Mouse (Mus musculus) NIH3T3 (cell line): ENCODE data around the gene Cyp4a31.
"Not testable (repeated sequence)": the region's sequence is repeated elsewhere in the genome, so short reads cannot be mapped to it uniquely, and the experiment has no call there.

Experiments
- DNase-seq: peaks from one replicate; pipeline ENCODE4 v3.0.0-alpha.2; 2012; ENCODE audit warnings: low read depth

The Cyp4a31 gene

DNA sequence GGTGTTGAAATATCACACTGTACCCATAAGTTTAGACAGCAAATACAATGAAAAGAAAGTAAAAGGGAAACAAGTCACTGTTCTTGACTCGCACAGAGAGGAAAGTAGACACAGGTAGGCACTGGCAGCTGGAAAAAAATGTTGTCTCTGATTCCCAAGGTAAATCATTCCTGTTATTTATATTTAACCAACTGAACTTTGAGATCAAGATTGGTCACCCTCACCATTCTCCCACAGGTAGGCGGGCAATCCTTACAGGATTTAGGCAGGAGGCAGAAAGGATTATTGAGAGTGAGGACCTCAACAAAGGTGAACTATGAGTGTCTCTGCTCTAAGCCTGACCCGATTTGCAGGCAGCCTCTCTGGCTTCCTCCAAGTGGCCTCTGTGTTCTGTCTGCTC, at the start of gene Cyp4a31:
Gene Cyp4a31 (plus strand): TSS at position 249 of the 400 bp plus-strand sequence.
- no peak for DNase-seq

DNA sequence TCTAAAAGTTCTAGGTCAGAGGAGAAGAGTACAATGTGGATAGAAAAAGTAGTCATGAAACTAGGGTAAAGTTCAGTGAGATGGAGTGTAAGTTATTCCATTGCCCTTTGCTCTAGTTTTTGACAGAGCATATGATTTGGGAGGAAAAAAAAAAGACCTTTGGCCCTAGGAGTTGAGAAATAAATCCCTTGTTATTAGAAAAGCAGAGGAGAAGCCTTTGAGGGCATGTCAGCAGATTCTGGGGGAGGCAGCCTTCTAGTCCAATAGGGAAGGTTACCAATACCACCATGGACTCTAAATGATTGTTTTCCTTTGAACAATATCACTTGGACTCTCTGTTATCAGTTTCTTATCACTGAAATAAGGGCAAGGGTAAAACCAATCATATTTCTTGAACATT, 49.5 kb upstream of the Cyp4a31 start:
- not testable (repeated sequence) for DNase-seq

DNA sequence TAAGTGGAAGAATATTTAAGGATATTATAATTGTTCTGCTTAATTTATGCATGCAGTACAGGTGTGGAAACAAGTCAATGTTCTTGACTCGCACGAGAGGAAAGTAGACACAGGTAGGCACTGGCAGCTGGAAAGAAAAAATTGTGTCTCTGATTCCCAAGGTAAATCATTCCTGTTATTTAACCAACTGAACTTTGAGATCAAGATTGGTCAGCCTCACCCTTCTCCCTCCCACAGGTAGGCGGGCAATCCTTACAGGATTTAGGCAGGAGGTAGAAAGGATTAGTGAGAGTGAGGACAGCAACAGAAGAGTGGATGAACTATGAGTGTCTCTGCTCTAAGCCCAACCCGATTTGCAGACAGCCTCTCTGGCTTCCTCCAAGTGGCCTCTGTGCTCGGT, 45.4 kb upstream of the Cyp4a31 start, which contains the start of gene Cyp4a10:
Gene Cyp4a10 (plus strand): TSS at position 265 of the 400 bp plus-strand sequence.
- not testable (repeated sequence) for DNase-seq

DNA sequence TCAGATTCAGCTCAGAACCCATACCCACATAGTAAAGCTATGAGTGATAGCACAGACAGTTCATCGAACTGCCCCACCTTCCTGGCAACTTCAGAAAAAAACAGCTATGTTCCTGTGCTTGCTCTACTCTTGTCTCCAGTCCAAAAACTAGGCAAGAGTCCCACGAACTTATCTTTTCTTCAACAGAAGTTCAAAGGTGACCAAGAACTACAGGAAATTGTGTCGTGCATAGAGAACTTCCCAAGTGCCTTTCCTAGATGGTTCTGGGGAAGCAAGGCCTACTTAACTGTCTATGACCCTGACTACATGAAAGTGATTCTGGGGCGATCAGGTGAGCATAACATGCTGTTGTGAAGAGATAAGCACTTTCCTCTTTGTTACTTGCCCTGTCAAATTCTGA, 44.0 kb upstream of the Cyp4a31 start:
- DNase-seq = no peak

DNA sequence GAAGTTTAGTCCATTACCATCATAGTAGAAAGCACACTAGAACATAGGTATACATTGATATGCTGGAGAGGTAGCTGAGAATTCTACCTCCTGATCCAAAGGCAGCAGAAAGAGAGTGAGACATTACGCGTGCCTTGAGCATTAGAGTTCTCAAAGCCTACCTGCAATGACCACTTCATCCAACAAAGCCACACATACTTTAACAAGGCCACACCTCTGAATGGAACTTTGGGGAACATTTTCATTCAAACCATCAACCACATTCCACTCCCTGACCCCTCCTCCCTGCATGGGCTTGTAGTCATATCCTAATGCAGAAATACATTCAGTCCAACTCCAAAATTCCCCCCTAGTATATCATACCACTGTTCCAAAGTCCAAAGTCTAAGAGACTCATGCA, 41.7 kb upstream of the Cyp4a31 start:
- DNase-seq = no peak

DNA sequence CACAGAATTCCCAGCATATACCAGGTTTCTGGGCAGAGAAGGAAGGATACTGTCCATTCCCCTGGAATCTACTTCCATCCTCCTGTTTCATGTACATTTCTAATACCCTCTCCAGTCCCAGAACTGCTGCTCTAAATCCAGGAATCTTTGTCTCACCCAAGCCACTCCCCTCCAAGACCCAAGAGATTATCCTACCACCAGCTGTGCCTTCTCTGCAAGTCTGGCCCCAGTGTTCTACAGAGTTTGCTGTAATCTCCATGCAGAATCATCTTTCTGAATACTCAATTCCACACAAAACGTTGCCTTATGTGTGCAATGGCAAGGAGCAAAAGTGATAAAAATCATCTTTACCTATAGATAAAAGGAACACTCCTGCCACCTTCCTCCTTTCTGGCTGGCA, 18.3 kb upstream of the Cyp4a31 start:
- no peak for DNase-seq

DNA sequence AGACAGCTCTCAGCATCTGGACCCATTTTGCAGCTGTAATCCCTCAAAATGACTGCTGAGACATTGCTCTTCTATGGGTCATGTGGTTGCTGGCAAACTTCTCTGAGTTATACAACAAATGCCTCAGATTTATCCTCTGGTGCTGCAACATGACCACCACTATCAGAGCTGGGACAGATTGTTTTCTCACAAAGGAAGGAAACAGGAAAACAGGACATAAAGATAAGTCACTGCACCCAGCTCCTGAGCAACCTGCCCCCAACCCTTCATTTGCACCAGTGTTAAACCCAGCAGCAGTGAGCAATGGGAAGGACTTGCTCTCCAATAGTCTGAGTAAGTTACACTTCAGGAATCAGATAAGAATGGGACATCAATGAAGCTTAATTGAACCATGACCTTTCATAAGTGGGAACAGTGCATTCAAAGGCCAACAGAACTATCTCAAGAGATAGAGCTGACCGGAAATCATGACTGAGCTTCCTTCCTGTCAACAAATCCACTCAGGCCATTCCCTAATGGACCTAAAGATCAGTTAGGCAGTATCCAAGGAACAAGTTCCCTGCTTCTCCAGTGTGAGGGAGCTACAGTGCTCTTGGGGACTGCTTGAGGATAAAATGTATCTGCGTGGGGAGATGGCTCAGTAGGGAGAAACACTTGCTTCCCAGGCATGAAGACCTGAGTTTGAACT, 17.2 kb upstream of the Cyp4a31 start:
- DNase-seq = no peak

DNA sequence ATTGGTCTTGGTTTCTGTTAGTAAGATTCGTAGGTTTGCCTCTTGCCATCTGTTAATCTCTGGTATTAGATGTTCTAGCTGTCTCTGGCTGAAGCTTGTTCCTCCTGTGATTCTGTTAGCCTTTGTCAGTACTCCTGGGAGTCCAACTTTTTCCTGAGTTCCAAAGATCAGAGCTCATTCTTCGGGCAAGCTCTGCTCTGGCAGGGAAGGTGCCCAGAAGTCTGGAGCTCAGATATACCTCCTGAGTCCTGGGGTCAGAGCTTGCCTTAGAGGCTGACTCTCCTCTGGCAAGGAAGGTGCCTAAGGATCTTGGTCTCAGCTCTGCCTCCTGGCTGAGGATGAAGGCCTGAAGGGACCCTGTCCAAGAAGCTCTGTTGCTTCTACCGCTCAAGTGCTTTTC, 10.7 kb upstream of the Cyp4a31 start:
- DNase-seq = no peak

DNA sequence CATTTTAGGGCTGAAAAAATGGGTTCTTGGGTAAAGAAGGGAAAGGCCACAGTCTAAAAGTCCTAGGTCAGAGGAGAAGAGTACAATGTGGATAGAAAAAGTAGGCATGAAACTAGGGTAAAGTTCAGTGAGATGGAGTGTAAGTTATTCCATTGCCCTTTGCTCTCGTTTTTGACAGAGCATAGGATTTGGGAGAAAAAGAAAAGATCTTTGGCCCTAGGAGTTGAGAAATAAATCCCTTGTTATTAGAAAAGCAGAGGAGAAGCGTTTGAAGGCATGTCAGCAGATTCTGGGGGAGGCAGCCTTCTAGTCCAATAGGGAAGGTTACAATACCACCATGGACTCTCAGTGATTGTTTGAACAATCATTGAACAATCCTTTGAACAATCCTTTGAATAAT, 7.9 kb upstream of the Cyp4a31 start:
- DNase-seq = no peak

DNA sequence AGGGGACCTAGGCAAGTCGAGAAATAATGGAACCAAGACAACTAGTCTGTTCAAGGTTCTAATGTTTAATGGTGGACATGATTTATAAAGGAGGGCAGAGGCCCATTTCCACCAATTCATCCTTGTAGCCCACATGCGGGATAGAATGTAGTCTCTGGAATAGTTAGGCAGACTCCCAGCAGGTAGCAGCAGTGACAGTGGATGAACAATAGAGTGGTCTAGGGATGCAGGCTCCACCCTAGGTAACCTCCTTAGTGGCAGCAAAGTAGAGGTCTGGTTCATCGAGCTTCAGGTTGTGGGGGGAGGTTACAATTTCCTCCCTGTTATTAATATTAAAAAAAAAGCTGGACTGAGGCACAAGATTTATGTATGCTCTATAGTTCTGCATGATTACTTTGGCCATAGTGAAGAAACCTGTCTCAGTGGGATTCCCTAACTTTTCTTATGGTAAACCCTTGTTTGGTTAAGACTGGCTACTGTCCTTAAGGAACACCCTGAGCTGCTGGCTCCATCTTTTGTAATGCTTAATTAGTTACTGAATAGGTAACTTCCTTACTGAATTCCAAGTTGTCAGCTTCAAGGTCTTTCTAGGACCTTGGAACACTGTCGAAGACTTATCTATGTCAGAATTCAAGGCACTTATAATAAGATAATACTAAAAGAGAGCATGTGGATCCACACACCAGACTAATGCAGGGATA, 5.4 kb upstream of the Cyp4a31 start:
- no peak for DNase-seq

DNA sequence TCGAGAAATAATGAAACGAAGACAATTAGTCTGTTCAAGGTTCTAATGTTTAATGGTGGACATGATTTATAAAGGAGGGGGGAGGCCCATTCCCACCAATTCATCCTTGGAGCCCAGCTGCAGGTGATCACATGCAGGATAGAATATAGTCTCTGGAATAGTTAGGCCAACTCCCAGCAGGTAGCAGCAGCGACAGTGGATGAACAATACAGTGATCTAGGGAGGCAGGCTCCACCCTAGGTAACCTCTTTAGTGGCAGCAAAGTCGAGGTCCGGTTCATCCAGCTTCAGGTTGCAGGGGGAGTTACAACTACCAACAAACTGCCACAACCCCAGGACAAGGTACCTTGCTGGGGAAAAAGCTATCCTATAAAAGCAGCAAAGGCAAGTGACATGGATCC, 2.2 kb upstream of the Cyp4a31 start:
- not testable (repeated sequence) for DNase-seq

DNA sequence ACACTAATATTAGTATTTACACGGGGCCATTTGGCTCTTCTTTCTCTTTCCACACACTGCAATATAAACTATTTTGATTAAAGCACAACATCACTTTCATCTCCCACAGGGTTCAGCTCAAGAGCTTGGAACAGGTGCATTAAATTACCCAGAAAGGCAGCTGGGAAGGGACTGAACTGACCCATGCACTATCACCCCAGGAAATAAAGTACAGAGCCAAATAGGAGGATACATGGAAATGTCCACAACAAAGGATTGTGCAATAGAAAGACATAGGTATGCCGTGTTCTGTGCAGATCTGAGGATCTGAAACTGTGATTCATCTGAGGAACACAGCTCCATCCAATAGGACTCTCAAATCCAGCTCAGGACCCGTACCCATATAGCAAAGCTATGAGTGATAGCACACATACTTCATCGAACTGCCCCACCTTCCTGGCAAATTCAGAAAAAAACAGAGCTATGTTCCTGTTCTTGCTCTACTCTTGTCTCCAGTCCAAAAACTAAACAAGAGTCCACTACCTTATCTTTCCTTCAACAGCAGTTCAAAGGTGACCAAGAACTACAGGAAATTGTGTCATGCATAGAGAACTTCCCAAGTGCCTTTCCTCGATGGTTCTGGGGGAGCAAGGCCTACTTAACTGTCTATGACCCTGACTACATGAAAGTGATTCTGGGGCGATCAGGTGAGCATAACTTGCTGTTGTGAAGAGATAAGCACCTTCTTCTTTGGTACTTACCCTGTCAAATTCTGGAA, 1.2 kb downstream of the Cyp4a31 start:
- DNase-seq = not testable (repeated sequence)

DNA sequence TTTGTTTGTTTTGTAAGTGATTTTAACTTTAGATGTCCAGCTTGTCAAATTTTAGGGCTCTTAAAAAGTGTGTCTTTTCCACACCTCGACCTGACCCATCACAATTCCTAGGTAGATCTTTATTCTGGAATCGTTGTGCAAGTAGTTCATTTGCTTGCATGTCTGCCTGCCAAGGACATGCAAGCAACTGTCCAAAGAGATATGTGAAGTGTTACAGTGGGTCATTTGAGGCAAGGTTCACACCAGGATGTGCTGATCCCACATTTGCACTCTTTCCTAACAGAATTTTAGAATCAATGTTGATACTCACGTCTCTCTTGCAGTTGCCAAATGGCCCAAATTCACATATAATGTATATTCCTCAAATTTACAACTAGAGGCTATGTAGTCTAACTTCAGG, 11.8 kb downstream of the Cyp4a31 start:
- DNase-seq = no peak

DNA sequence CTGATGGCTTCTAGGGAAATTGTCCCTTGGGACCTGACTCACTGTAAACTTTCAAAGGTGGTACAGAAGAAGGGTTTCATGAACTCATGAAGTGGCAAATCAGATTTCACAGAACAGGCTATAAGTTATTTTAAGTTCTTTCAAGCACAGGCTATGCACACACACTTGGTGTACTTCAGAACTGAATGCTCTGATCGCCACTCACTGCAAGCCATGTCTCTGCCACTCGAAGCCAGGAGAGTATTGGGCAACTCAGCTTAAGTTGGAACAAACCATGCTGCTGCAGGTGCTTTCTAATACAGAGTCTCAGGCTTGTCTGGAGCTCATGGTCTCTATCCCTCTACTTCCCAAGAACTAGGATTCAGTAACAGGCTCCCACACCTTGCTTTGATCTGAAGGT, 12.3 kb downstream of the Cyp4a31 start:
- DNase-seq = no peak

DNA sequence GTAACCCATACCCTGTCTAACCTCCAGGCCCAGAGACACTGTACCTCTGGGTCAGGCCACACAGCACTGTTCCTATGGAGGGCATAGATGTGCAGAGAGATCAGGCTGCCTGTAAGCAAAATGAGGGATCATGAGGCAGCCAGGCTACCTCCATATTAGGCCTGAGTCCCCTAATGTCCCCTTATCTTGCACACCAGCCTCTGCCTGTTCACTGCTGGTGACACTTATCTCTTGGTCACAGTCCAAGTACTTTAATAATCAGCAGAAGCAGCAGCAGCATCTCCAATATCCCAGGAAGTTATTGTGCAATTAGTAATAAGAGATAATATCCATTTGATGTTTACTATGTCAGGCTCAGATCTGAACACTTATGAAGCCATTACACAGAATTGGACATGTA, 19.6 kb downstream of the Cyp4a31 start:
- DNase-seq = no peak

DNA sequence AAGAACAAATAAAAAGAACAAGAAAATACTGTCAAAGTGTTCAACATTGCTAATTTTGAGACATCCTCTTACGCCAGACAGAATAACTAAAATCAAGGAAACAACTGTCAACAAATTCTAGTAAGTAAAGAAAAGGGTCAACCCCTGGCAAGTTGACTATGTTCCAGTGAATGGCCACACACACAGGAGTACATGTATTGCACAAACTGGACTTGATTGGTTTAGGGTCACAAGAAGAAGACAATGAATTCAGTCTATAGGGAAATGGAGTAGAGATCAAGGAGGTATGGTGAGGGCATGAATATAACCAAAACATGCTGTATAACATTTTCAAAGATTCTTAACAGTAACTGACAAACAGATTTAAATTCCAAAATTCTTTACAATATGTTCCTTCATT, 32.9 kb downstream of the Cyp4a31 start:
- no peak for DNase-seq

DNA sequence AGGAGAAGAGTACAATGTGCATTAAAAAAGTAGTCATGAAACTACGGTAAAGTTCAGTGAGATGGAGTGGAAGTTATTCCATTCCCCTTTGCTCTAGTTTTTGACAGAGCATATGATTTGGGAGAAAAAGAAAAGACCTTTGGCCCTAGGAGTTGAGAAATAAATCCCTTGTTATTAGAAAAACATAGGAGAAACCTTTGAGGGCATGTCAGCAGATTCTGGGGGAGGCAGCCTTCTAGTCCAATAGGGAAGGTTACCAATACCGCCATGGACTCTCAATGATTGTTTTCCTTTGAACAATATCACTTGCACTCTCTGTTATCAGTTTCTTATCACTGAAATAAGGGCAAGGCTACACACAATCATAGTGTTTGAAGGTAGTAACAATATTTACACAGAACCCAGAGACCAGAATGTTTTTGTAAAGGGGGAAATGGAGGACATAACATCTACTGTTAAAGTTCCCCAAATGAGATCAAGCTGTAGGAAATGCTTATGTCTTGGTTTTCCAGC, 33.4 kb downstream of the Cyp4a31 start:
- DNase-seq = no peak

DNA sequence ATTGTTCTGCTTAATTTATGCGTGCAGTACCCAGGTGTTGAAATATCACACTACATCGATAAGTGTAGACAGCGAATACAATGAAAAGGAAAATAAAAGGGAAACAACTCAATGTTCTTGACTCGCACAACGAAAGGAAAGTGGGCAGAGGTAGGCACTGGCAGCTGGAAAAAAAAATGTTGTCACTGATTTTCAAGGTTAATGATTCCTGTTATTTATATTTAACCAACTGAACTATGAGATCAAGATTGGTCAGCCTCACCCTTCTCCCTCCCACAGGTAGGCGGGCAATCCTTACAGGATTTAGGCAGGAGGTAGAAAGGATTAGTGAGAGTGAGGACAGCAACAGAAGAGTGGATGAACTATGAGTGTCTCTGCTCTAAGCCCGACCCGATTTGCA, 37.2 kb downstream of the Cyp4a31 start, which contains the start of gene Cyp4a32:
Gene Cyp4a32 (plus strand): TSS at position 359 of the 400 bp plus-strand sequence.
- DNase-seq = not testable (repeated sequence)

DNA sequence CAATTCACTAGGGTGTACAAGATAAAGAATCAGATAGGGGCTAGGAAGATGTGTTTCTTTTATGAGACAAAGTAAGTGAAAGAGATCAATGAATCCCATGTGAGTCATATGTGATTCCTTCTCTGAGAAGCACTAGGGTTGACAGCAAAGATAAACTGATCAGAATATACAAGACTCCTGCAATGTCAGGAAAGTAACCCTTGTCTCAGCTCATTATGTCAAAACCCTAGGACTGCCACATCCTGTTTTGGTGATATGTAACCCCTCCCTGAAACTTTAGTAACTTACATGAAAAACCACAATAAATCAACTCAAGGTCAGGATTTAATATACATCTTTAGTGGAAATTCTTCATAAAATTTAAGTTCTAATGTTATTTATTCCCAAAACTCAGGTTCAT, 50.6 kb downstream of the Cyp4a31 start:
- no peak for DNase-seq

DNA sequence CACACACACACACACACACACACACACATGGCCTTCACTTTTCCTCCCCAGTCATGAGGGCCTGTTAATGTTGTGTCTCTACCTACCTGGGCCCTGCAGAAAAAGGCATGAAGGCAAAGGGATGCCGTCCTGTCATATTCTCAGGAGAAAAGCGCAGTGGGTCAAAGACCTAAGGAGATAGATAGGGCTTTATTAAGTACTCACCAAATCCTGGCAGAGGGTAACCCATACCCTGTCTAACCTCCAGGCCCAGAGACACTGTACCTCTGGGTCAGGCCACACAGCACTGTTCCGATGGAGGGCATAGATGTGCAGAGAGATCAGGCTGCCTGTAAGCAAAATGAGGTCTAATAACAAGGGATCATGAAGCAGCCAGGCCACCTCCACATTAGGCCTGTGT, 62.1 kb downstream of the Cyp4a31 start:
- DNase-seq = not testable (repeated sequence)
